Mouse (Mus musculus) frontal cortex, adult 2 months (tissue): Measurements from ENCODE around the gene Ppp1r12c. TPM values are rescaled to one million over a fixed set of nuclear protein-coding genes. Genes with fewer than 3 reads are reported as not detected.

Experiments used
- DNase-seq, 2 experiments: peaks; one replicate each; pipeline ENCODE4 v3.0.0; 2022; ENCODE audit warnings: low spot score in 1 of 2; ENCODE audit errors: extremely low spot score in 1 of 2
- polyA plus RNA-seq: library from polyadenylated mRNA; depleted of rRNA; stranded (reverse); fragments of >200 nt; gene quantifications from 2 replicates; pipeline ENCODE4 v1.2.3, GENCODE M21; 2012; rRNA removed

The Ppp1r12c gene
- polyA plus RNA-seq, 1 experiment, result 135 TPM

DNA sequence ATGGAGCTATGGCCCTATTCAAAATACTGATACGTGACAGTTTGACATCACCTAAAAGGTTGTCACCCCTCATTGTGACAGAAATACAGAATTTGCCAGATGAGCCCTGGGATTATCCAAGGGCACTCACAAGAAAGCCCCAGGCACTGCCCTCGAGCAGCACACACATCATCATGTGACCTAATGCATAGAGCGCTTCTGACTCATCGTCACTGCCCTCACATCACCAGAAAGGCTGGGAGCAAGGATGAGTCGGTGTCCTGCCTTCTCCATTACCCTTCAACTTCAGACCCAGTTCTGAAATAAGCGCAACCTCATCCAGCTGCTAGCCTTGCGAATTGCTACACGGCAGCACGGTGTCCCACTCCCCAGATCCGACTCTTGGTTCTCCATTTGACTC lies 60.9 kb downstream of the Ppp1r12c start:
- DNase-seq, result no peak

DNA sequence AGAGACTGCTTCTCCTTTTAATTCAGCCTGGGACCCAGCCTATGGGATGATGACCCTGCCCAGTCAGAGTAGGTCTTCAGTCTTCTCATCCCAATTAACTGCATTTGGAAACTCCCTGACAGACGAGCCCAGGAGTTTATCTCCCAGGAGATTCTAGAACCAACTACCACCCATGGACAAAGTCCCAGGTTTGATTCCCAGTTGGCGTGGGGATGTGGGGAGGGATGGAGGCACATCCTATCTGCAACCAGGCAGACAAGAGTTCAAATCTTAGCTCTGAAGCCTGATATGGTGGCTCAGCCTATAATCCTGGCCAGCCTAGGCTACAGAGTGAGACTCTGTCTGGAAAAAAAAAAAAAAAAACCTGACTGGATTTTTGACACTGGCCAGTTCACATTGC lies 63.8 kb downstream of the Ppp1r12c start:
- no peak for DNase-seq

DNA sequence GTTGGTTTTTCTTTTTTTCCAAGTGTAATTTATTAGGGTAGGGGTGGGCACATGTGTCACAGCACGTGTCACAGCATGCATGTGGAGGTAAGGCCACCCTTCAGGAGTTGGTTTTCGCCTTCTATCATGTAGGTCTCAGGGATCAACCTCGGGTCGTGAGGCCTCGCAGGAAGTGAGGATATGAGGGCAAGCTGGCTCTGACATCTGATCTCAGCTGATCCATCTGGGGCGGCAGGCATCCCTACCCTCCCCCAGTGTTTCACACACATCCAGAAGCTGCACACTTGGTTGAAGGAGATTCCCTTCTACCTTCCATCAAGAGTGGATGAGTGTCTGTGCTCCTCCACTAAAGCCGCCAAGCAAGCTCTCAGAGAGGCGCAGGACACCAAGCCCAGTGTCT lies 69.5 kb downstream of the Ppp1r12c start:
- DNase-seq, result no peak

GRCm38 (mm10) chr7:4431548-4431947 lies 69.9 kb downstream of the Ppp1r12c start:
- peak in 1 of 2 experiments; percentile 70 for DNase-seq

Other genes starting within 250 kb of the Ppp1r12c start
- not detected in 2 replicates for gene Ncr1, start 164.0 kb downstream of the Ppp1r12c start, polyA plus RNA-seq
- gene Gp6, start 103.9 kb downstream of the Ppp1r12c start, polyA plus RNA-seq, result 0.02 TPM in 1 of 2 replicates, not detected in the other
- gene Rdh13, start 56.0 kb downstream of the Ppp1r12c start, polyA plus RNA-seq, result 29.2 and 33.6 TPM in 2 replicates
- 8.2 and 27.7 TPM in 2 replicates for gene Eps8l1, start 41.0 kb downstream of the Ppp1r12c start, polyA plus RNA-seq
- gene Tnnt1, start 14.7 kb upstream of the Ppp1r12c start, polyA plus RNA-seq, result 10.7 and 12.6 TPM in 2 replicates
- gene Tnni3, start 22.5 kb upstream of the Ppp1r12c start, polyA plus RNA-seq, result 8.3 and 12.1 TPM in 2 replicates
- gene Dnaaf3, start 30.8 kb upstream of the Ppp1r12c start, polyA plus RNA-seq, result 1.4 and 1.6 TPM in 2 replicates
- gene Syt5, start 45.9 kb upstream of the Ppp1r12c start, polyA plus RNA-seq, result 185 and 235 TPM in 2 replicates
- gene Ptprh, start 102.4 kb upstream of the Ppp1r12c start, polyA plus RNA-seq, result 1.00 and 1.1 TPM in 2 replicates
- gene Tmem86b, start 129.7 kb upstream of the Ppp1r12c start, polyA plus RNA-seq, result 37.9 and 45.7 TPM in 2 replicates
- gene Ppp6r1, start 157.3 kb upstream of the Ppp1r12c start, polyA plus RNA-seq, result 128 and 129 TPM in 2 replicates
- gene Hspbp1, start 183.4 kb upstream of the Ppp1r12c start, polyA plus RNA-seq, result 98.4 and 107 TPM in 2 replicates
- gene Brsk1, start 188.9 kb upstream of the Ppp1r12c start, polyA plus RNA-seq, result 244 and 251 TPM in 2 replicates
- gene Tmem150b, start 223.6 kb upstream of the Ppp1r12c start, polyA plus RNA-seq, result 0.13 and 0.14 TPM in 2 replicates
- gene Kmt5c, start 238.4 kb upstream of the Ppp1r12c start, polyA plus RNA-seq, result 74.3 and 83.4 TPM in 2 replicates